Mouse (Mus musculus) kidney, adult 9 months (tissue): Measurements from ENCODE around the gene Tns1.

Source experiments
- DNase-seq: peaks from one replicate; pipeline ENCODE4 v3.0.0; 2022

Gene Tns1

GRCm38 (mm10) chr1:73953317-73954014 lies 170.8 kb downstream of the Tns1 start:
- no peak for DNase-seq

GRCm38 (mm10) chr1:73952598-73952997 lies 171.7 kb downstream of the Tns1 start:
- no peak for DNase-seq

- no peak for DNase-seq
Measured at GRCm38 (mm10) chr1:73951178-73951577, 173.1 kb downstream of the Tns1 start.

- DNase-seq, result no peak
Measured at GRCm38 (mm10) chr1:73948757-73949156, 175.5 kb downstream of the Tns1 start.

- no peak for DNase-seq
Measured at GRCm38 (mm10) chr1:73947525-73948304, 176.5 kb downstream of the Tns1 start.

GRCm38 (mm10) chr1:73946701-73947100 lies 177.5 kb downstream of the Tns1 start:
- DNase-seq, result no peak

- DNase-seq, result no peak
Measured at GRCm38 (mm10) chr1:73944393-73944792, 179.9 kb downstream of the Tns1 start.

GRCm38 (mm10) chr1:73943667-73944289 lies 180.5 kb downstream of the Tns1 start:
- DNase-seq, result no peak

- DNase-seq, result no peak
Measured at GRCm38 (mm10) chr1:73943255-73943654, 181.0 kb downstream of the Tns1 start.

- no peak for DNase-seq
Measured at GRCm38 (mm10) chr1:73942243-73942642, 182.0 kb downstream of the Tns1 start.

GRCm38 (mm10) chr1:73941697-73942096 lies 182.6 kb downstream of the Tns1 start:
- DNase-seq, result peak; percentile 50

- no peak for DNase-seq
Measured at GRCm38 (mm10) chr1:73940491-73941204, 183.6 kb downstream of the Tns1 start.

GRCm38 (mm10) chr1:73938597-73938996 lies 185.7 kb downstream of the Tns1 start:
- DNase-seq, result no peak

GRCm38 (mm10) chr1:73937805-73938204 lies 186.4 kb downstream of the Tns1 start:
- DNase-seq, result no peak

GRCm38 (mm10) chr1:73936537-73936936 lies 187.7 kb downstream of the Tns1 start:
- DNase-seq, result peak; percentile 62

GRCm38 (mm10) chr1:73935442-73936080 lies 188.7 kb downstream of the Tns1 start:
- DNase-seq, result peak; percentile 73

GRCm38 (mm10) chr1:73933146-73933490 lies 191.1 kb downstream of the Tns1 start:
- no peak for DNase-seq

GRCm38 (mm10) chr1:73932421-73933145 lies 191.7 kb downstream of the Tns1 start:
- DNase-seq, result peak; percentile 88

- DNase-seq, result peak; percentile 83
Measured at GRCm38 (mm10) chr1:73931851-73932250, 192.4 kb downstream of the Tns1 start.

- peak; percentile 95 for DNase-seq
Measured at GRCm38 (mm10) chr1:73930411-73931134, 193.7 kb downstream of the Tns1 start.

GRCm38 (mm10) chr1:73929952-73930329 lies 194.3 kb downstream of the Tns1 start:
- DNase-seq, result peak; percentile 65
